Mouse (Mus musculus) kidney, postnatal 4 days (tissue): ENCODE results near the gene Troap.
A peak's percentile ranks its signal among the peaks of the same experiment; 100 is the strongest.
"Not testable (repeated sequence)": the region's sequence is repeated elsewhere in the genome, so short reads cannot be mapped to it uniquely, and the experiment has no call there.

ENCODE experiments used
- DNase-seq, 2 experiments: peaks; one replicate each; pipeline ENCODE4 v3.0.0; 2021; ENCODE audit warnings: mixed read lengths in 2 of 2

Gene Troap

GRCm38 (mm10) chr15:99040920-99041856 is 33.2 kb upstream of the Troap start:
- peak in 1 of 2 experiments; percentile 55 for DNase-seq

- DNase-seq = no peak
Observed at GRCm38 (mm10) chr15:99042334-99042733, 32.0 kb upstream of the Troap start.

- DNase-seq = peak in 1 of 2 experiments; percentile 56
Observed at GRCm38 (mm10) chr15:99044854-99045253, 29.5 kb upstream of the Troap start.

GRCm38 (mm10) chr15:99045734-99046133 is 28.6 kb upstream of the Troap start:
- not testable (repeated sequence) for DNase-seq

GRCm38 (mm10) chr15:99049473-99050253 is 24.7 kb upstream of the Troap start:
- DNase-seq = peak; percentile 73 to 76

- DNase-seq = peak; percentile 44 to 58
Observed at GRCm38 (mm10) chr15:99053373-99053772, 21.0 kb upstream of the Troap start.

GRCm38 (mm10) chr15:99055040-99055439 is 19.3 kb upstream of the Troap start, which contains the start of gene Prph:
Prph (plus strand) TSS chr15:99055174.
- no peak for DNase-seq

- peak; percentile 48 to 62 for DNase-seq
Observed at GRCm38 (mm10) chr15:99055511-99055961, 18.8 kb upstream of the Troap start.

GRCm38 (mm10) chr15:99056332-99056731 is 18.0 kb upstream of the Troap start:
- DNase-seq = peak; percentile 67

GRCm38 (mm10) chr15:99065557-99066165 is 8.7 kb upstream of the Troap start:
- no peak for DNase-seq

GRCm38 (mm10) chr15:99071988-99072387 is 2.4 kb upstream of the Troap start:
- no peak for DNase-seq

- peak; percentile 99 for DNase-seq
Observed at GRCm38 (mm10) chr15:99074600-99075333, 392 bp downstream of the Troap start.

- not testable (repeated sequence) for DNase-seq
Observed at GRCm38 (mm10) chr15:99076011-99076410, 1.6 kb downstream of the Troap start.

- DNase-seq = no peak
Observed at GRCm38 (mm10) chr15:99078181-99078910, 4.0 kb downstream of the Troap start.

GRCm38 (mm10) chr15:99079804-99080203 is 5.4 kb downstream of the Troap start:
- DNase-seq = no peak

- no peak for DNase-seq
Observed at GRCm38 (mm10) chr15:99082322-99082721, 7.9 kb downstream of the Troap start.

- no peak for DNase-seq
Observed at GRCm38 (mm10) chr15:99082840-99083239, 8.5 kb downstream of the Troap start.

GRCm38 (mm10) chr15:99083258-99083657 is 8.9 kb downstream of the Troap start:
- peak; percentile 78 to 83 for DNase-seq

GRCm38 (mm10) chr15:99083867-99084557 is 9.6 kb downstream of the Troap start:
- DNase-seq = peak; percentile 31 to 58

- no peak for DNase-seq
Observed at GRCm38 (mm10) chr15:99084618-99085017, 10.2 kb downstream of the Troap start.

- DNase-seq = no peak
Observed at GRCm38 (mm10) chr15:99085997-99086396, 11.6 kb downstream of the Troap start.
